Mouse (Mus musculus): Measurements from ENCODE around the gene Svop. TPM values are rescaled to one million over a fixed set of nuclear protein-coding genes. Genes with fewer than 3 reads are reported as not detected.
A peak's percentile ranks its signal among the peaks of the same experiment; 100 is the strongest.

Svop gene
- polyA plus RNA-seq (2014; fragmentation: Nextera tagmentation; extraction: Ambion mirVana) = 0.09 TPM in 1 of 2 replicates, not detected in the other

- Histone ChIP-seq H3K27ac (ENCODE audit: low read depth, low read length) (no peak within 1 kb of the TSS), H3K27me3 (ENCODE audit: control insufficient read depth, insufficient read depth, low read length) (no peaks in the 10 kb centered on the region), H3K36me3 (ENCODE audit: control insufficient read depth, insufficient read depth, low read length) (no peaks in the 10 kb centered on the region), H3K4me2 (replicated peaks; ENCODE audit: low read depth, low read length) (peak within 1 kb of the TSS; percentile 47), H3K9me3 (ENCODE audit: control insufficient read depth, low read length) (no peaks in the 10 kb centered on the region), H3K9ac (ENCODE audit: low read depth, low read length) (no peak within 1 kb of the TSS), H3K4me1 (ENCODE audit: control insufficient read depth, insufficient read depth, low read length) (peaks cover 4% of the 10 kb centered on the region; the same call in 1 of the 2 replicates), H3K4me3 (ENCODE audit: low read length) (peak within 1 kb of the TSS; percentile 19)
- 3% methylated on average over 40 of the region's 40 CpGs for WGBS
- peak; percentile 83 for ATAC-seq (ENCODE audit: low FRiP score, low TSS enrichment)
Measured at GRCm38 (mm10) chr5:114091057-114091807, at the start of gene Svop. Gene Svop, minus strand, starts transcription at chr5:114091570.

- H3K27ac ChIP-seq (ENCODE audit: low read depth, low read length) = peak overlapping the region; percentile 52; the same call in 1 of the 2 replicates
- 0 out of 2 replicates have a peak, but pooled peaks have one; percentile 26 for ATAC-seq (ENCODE audit: low FRiP score, low TSS enrichment)
- no peaks in the 10 kb centered on the region for H3K9me3 ChIP-seq (ENCODE audit: control insufficient read depth, low read length)
- no peaks in the 10 kb centered on the region for H3K27me3 ChIP-seq (ENCODE audit: control insufficient read depth, insufficient read depth, low read length)
- WGBS = 37% methylated on average over 9 of the region's 9 CpGs
- H3K36me3 ChIP-seq (ENCODE audit: control insufficient read depth, insufficient read depth, low read length) = peaks cover 30% of the 10 kb centered on the region
- H3K9ac ChIP-seq (ENCODE audit: low read depth, low read length) = no peak overlapping the region
- H3K4me3 ChIP-seq (ENCODE audit: low read length) = no peak overlapping the region
- no peak overlapping the region for H3K4me2 ChIP-seq (replicated peaks; ENCODE audit: low read depth, low read length)
- peaks cover 11% of the 10 kb centered on the region; the same call in 1 of the 2 replicates for H3K4me1 ChIP-seq (ENCODE audit: control insufficient read depth, insufficient read depth, low read length)
Measured at GRCm38 (mm10) chr5:114139175-114139574, 47.8 kb upstream of the Svop start.

- Histone ChIP-seq H3K9ac (ENCODE audit: low read depth, low read length) (no peak overlapping the region), H3K4me3 (ENCODE audit: low read length) (no peak overlapping the region), H3K36me3 (ENCODE audit: control insufficient read depth, insufficient read depth, low read length) (peaks cover 36% of the 10 kb centered on the region), H3K27ac (ENCODE audit: low read depth, low read length) (peak overlapping the region; percentile 52; the same call in 1 of the 2 replicates), H3K4me1 (ENCODE audit: control insufficient read depth, insufficient read depth, low read length) (peaks cover 11% of the 10 kb centered on the region; the same call in 1 of the 2 replicates), H3K4me2 (replicated peaks; ENCODE audit: low read depth, low read length) (no peak overlapping the region), H3K27me3 (ENCODE audit: control insufficient read depth, insufficient read depth, low read length) (no peaks in the 10 kb centered on the region), H3K9me3 (ENCODE audit: control insufficient read depth, low read length) (no peaks in the 10 kb centered on the region)
- WGBS = 64% methylated on average over 21 of the region's 21 CpGs
- no peak for ATAC-seq (ENCODE audit: low FRiP score, low TSS enrichment)
Measured at GRCm38 (mm10) chr5:114138277-114139164, 47.2 kb upstream of the Svop start.

DNA sequence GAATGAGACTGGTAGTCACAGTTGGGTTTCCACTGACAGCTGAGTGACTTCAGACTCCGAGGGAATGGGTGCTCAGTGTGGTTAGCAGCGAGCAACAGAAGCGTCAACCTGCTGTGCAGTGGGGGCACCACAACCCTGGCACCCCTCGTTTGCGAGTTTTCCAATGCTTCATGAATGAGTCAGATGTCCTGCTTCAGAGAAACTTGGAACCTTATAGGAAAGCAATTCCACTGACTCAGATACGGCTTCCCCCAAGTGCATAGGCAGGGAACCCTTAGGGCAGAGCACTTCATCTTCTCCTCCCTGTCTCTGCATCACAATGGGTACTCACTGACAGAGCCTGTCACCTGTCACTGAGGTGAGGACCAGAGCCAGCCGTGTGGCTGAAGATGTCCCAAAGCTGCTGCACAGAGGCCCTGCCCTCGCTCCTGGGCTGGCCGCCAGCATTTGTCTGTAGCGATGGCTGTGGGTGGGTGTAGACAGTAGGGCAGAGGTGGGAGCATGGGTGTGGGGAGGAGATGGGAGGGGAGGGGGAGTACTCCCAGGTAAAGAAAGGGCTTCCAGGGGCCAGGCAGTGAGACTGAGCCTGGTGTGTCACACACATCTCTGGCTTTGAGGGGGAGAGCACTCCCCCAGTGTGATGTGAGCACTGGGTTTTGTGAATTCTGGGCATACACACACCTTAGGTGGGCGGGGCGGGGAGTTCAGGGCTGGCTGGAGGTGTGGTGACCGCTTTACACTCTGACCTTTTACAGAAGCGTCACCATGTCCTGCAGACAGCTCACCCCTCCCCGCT, 46.3 kb upstream of the Svop start:
- Histone ChIP-seq H3K9me3 (ENCODE audit: control insufficient read depth, low read length) (no peaks in the 10 kb centered on the region), H3K9ac (ENCODE audit: low read depth, low read length) (no peak overlapping the region), H3K4me1 (ENCODE audit: control insufficient read depth, insufficient read depth, low read length) (peaks cover 15% of the 10 kb centered on the region; the same call in 1 of the 2 replicates), H3K27ac (ENCODE audit: low read depth, low read length) (no peak overlapping the region), H3K36me3 (ENCODE audit: control insufficient read depth, insufficient read depth, low read length) (peaks cover 38% of the 10 kb centered on the region), H3K4me3 (ENCODE audit: low read length) (no peak overlapping the region), H3K27me3 (ENCODE audit: control insufficient read depth, insufficient read depth, low read length) (no peaks in the 10 kb centered on the region), H3K4me2 (replicated peaks; ENCODE audit: low read depth, low read length) (no peak overlapping the region)
- 81% methylated on average over 15 of the region's 15 CpGs for WGBS
- peak; percentile 40; the same call in 1 of the 2 replicates for ATAC-seq (ENCODE audit: low FRiP score, low TSS enrichment)

DNA sequence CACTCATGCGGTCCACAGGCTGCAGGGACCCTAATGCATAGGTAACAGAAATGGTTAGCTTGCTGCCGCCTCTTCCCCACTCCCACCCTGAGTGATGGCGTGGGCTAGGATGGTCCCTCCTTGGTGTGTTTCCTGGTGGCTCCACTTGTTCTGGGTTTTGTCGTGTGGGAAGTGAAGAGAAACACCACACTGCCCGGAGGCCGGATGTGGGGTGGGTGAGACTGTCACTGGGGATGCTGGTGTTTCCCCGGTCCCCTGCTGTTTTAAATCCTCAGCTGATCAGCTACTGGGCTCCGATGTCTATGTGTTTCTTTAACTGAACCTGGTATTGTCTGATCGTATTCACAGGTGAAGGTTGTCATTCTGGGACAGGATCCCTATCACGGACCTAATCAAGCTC, 44.1 kb upstream of the Svop start:
- Histone ChIP-seq H3K9ac (ENCODE audit: low read depth, low read length) (no peak overlapping the region), H3K4me2 (replicated peaks; ENCODE audit: low read depth, low read length) (no peak overlapping the region), H3K27ac (ENCODE audit: low read depth, low read length) (no peak overlapping the region), H3K27me3 (ENCODE audit: control insufficient read depth, insufficient read depth, low read length) (no peaks in the 10 kb centered on the region), H3K4me3 (ENCODE audit: low read length) (no peak overlapping the region), H3K4me1 (ENCODE audit: control insufficient read depth, insufficient read depth, low read length) (peaks cover 23% of the 10 kb centered on the region), H3K36me3 (ENCODE audit: control insufficient read depth, insufficient read depth, low read length) (peaks cover 38% of the 10 kb centered on the region), H3K9me3 (ENCODE audit: control insufficient read depth, low read length) (no peaks in the 10 kb centered on the region)
- WGBS = 90% methylated on average over 10 of the region's 10 CpGs
- no peak for ATAC-seq (ENCODE audit: low FRiP score, low TSS enrichment)

GRCm38 (mm10) chr5:114134091-114134534, 42.7 kb upstream of the Svop start:
- no peak for ATAC-seq (ENCODE audit: low FRiP score, low TSS enrichment)
- no peak overlapping the region for H3K9ac ChIP-seq (ENCODE audit: low read depth, low read length)
- H3K4me3 ChIP-seq (ENCODE audit: low read length) = no peak overlapping the region
- no peak overlapping the region for H3K27ac ChIP-seq (ENCODE audit: low read depth, low read length)
- WGBS = 67% methylated on average over 6 of the region's 6 CpGs
- H3K4me2 ChIP-seq (replicated peaks; ENCODE audit: low read depth, low read length) = no peak overlapping the region
- H3K4me1 ChIP-seq (ENCODE audit: control insufficient read depth, insufficient read depth, low read length) = peaks cover 23% of the 10 kb centered on the region
- H3K9me3 ChIP-seq (ENCODE audit: control insufficient read depth, low read length) = no peaks in the 10 kb centered on the region
- no peaks in the 10 kb centered on the region for H3K27me3 ChIP-seq (ENCODE audit: control insufficient read depth, insufficient read depth, low read length)
- H3K36me3 ChIP-seq (ENCODE audit: control insufficient read depth, insufficient read depth, low read length) = peaks cover 35% of the 10 kb centered on the region

- Histone ChIP-seq H3K9ac (ENCODE audit: low read depth, low read length) (no peak overlapping the region), H3K4me3 (ENCODE audit: low read length) (no peak overlapping the region), H3K4me2 (replicated peaks; ENCODE audit: low read depth, low read length) (0 out of 2 replicates have a peak overlapping the region, but pooled peaks have one; percentile 94), H3K27me3 (ENCODE audit: control insufficient read depth, insufficient read depth, low read length) (no peaks in the 10 kb centered on the region), H3K36me3 (ENCODE audit: control insufficient read depth, insufficient read depth, low read length) (peaks cover 34% of the 10 kb centered on the region), H3K27ac (ENCODE audit: low read depth, low read length) (no peak overlapping the region), H3K9me3 (ENCODE audit: control insufficient read depth, low read length) (no peaks in the 10 kb centered on the region), H3K4me1 (ENCODE audit: control insufficient read depth, insufficient read depth, low read length) (peaks cover 18% of the 10 kb centered on the region)
- WGBS = 80% methylated on average over 6 of the region's 6 CpGs
- no peak for ATAC-seq (ENCODE audit: low FRiP score, low TSS enrichment)
Measured at GRCm38 (mm10) chr5:114132841-114133240, 41.5 kb upstream of the Svop start.

DNA sequence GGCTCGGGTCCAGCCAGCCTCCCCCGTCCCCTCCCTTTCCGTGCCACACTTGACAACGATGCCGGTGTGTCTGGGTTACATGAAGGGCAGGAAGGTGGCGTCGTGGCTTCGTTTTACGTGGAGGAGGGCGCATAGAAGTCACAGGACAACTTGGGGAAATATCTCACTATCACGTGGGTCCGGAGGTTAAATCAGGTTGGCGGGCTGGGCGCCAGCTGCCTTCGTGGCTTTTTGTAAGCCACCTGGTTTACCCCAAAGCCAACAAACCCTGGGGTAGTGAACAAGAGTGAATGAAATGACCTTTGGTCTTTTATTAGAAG, 40.1 kb upstream of the Svop start:
- Histone ChIP-seq H3K4me3 (ENCODE audit: low read length) (peak overlapping the region; percentile 89), H3K36me3 (ENCODE audit: control insufficient read depth, insufficient read depth, low read length) (peaks cover 21% of the 10 kb centered on the region), H3K9me3 (ENCODE audit: control insufficient read depth, low read length) (no peaks in the 10 kb centered on the region), H3K27ac (ENCODE audit: low read depth, low read length) (peak overlapping the region; percentile 66; the same call in 1 of the 2 replicates), H3K9ac (ENCODE audit: low read depth, low read length) (peak overlapping the region; percentile 62), H3K4me1 (ENCODE audit: control insufficient read depth, insufficient read depth, low read length) (peaks cover 12% of the 10 kb centered on the region), H3K4me2 (replicated peaks; ENCODE audit: low read depth, low read length) (peak overlapping the region; percentile 94), H3K27me3 (ENCODE audit: control insufficient read depth, insufficient read depth, low read length) (no peaks in the 10 kb centered on the region)
- ATAC-seq (ENCODE audit: low FRiP score, low TSS enrichment) = no peak
- WGBS = 0% methylated on average over 15 of the region's 15 CpGs

All from kidney, embryonic 14.5 days (tissue).